Mouse (Mus musculus): ENCODE measurements around the gene Smc5. TPM values are rescaled to one million over a fixed set of nuclear protein-coding genes. Genes with fewer than 3 reads are reported as not detected.

Gene Smc5
- polyA plus RNA-seq, 1 experiment from 2014 or later = 21.7 TPM

GRCm38 (mm10) chr19:23178533-23178932, 95.2 kb downstream of the Smc5 start:
- Histone ChIP-seq H3K36me3 (ENCODE audit: control insufficient read depth, insufficient read depth) (no peaks in the 10 kb centered on the region), H3K4me2 (ENCODE audit: low read depth, low read length) (no peak overlapping the region), H3K9ac (ENCODE audit: low read length) (no peak overlapping the region), H3K27ac (ENCODE audit: low read length) (no peak overlapping the region), H3K4me3 (ENCODE audit: low read length) (no peak overlapping the region), H3K4me1 (ENCODE audit: control insufficient read depth, insufficient read depth, low read length) (no peaks in the 10 kb centered on the region), H3K9me3 (replicated peaks; ENCODE audit: control insufficient read depth, low read length) (no peaks in the 10 kb centered on the region), H3K27me3 (ENCODE audit: control insufficient read depth, insufficient read depth, low read length) (no peaks in the 10 kb centered on the region)
- WGBS = 84% methylated on average over 3 of the region's 3 CpGs
- no peak for ATAC-seq (replicated peaks; ENCODE audit: extremely low read depth, insufficient read depth, low FRiP score)

- Histone ChIP-seq H3K9me3 (replicated peaks; ENCODE audit: control insufficient read depth, low read length) (no peaks in the 10 kb centered on the region), H3K27ac (ENCODE audit: low read length) (no peak overlapping the region), H3K9ac (ENCODE audit: low read length) (no peak overlapping the region), H3K4me2 (ENCODE audit: low read depth, low read length) (no peak overlapping the region), H3K4me1 (ENCODE audit: control insufficient read depth, insufficient read depth, low read length) (no peaks in the 10 kb centered on the region), H3K36me3 (ENCODE audit: control insufficient read depth, insufficient read depth) (no peaks in the 10 kb centered on the region), H3K27me3 (ENCODE audit: control insufficient read depth, insufficient read depth, low read length) (no peaks in the 10 kb centered on the region), H3K4me3 (ENCODE audit: low read length) (no peak overlapping the region)
- WGBS = 65% methylated on average over 2 of the region's 2 CpGs
- ATAC-seq (replicated peaks; ENCODE audit: extremely low read depth, insufficient read depth, low FRiP score) = no peak
Measured at GRCm38 (mm10) chr19:23175511-23175910, 98.2 kb downstream of the Smc5 start.

GRCm38 (mm10) chr19:23175090-23175489, 98.6 kb downstream of the Smc5 start:
- H3K27ac ChIP-seq (ENCODE audit: low read length) = no peak overlapping the region
- no peak for ATAC-seq (replicated peaks; ENCODE audit: extremely low read depth, insufficient read depth, low FRiP score)
- 71% methylated on average over 3 of the region's 3 CpGs for WGBS
- no peak overlapping the region for H3K4me2 ChIP-seq (ENCODE audit: low read depth, low read length)
- no peak overlapping the region for H3K4me3 ChIP-seq (ENCODE audit: low read length)
- H3K9ac ChIP-seq (ENCODE audit: low read length) = no peak overlapping the region
- H3K9me3 ChIP-seq (replicated peaks; ENCODE audit: control insufficient read depth, low read length) = no peaks in the 10 kb centered on the region
- no peaks in the 10 kb centered on the region for H3K4me1 ChIP-seq (ENCODE audit: control insufficient read depth, insufficient read depth, low read length)
- no peaks in the 10 kb centered on the region for H3K27me3 ChIP-seq (ENCODE audit: control insufficient read depth, insufficient read depth, low read length)
- H3K36me3 ChIP-seq (ENCODE audit: control insufficient read depth, insufficient read depth) = no peaks in the 10 kb centered on the region

GRCm38 (mm10) chr19:23171136-23171535, 102.6 kb downstream of the Smc5 start:
- no peak for ATAC-seq (replicated peaks; ENCODE audit: extremely low read depth, insufficient read depth, low FRiP score)
- WGBS = 99% methylated on average over 2 of the region's 2 CpGs
- no peaks in the 10 kb centered on the region; the same call in 1 of the 2 replicates for H3K36me3 ChIP-seq (ENCODE audit: control insufficient read depth, insufficient read depth)
- H3K27ac ChIP-seq (ENCODE audit: low read length) = no peak overlapping the region
- H3K9ac ChIP-seq (ENCODE audit: low read length) = no peak overlapping the region
- H3K27me3 ChIP-seq (ENCODE audit: control insufficient read depth, insufficient read depth, low read length) = no peaks in the 10 kb centered on the region
- no peak overlapping the region for H3K4me2 ChIP-seq (ENCODE audit: low read depth, low read length)
- H3K4me1 ChIP-seq (ENCODE audit: control insufficient read depth, insufficient read depth, low read length) = no peaks in the 10 kb centered on the region
- H3K4me3 ChIP-seq (ENCODE audit: low read length) = no peak overlapping the region
- H3K9me3 ChIP-seq (replicated peaks; ENCODE audit: control insufficient read depth, low read length) = no peaks in the 10 kb centered on the region

GRCm38 (mm10) chr19:23170476-23170875, 103.2 kb downstream of the Smc5 start:
- no peak overlapping the region for H3K27ac ChIP-seq (ENCODE audit: low read length)
- H3K4me1 ChIP-seq (ENCODE audit: control insufficient read depth, insufficient read depth, low read length) = no peaks in the 10 kb centered on the region
- WGBS = 74% methylated on average over 5 of the region's 5 CpGs
- no peaks in the 10 kb centered on the region for H3K27me3 ChIP-seq (ENCODE audit: control insufficient read depth, insufficient read depth, low read length)
- no peak overlapping the region for H3K4me2 ChIP-seq (ENCODE audit: low read depth, low read length)
- no peak for ATAC-seq (replicated peaks; ENCODE audit: extremely low read depth, insufficient read depth, low FRiP score)
- H3K36me3 ChIP-seq (ENCODE audit: control insufficient read depth, insufficient read depth) = peaks cover 2% of the 10 kb centered on the region; the same call in 1 of the 2 replicates
- no peak overlapping the region for H3K4me3 ChIP-seq (ENCODE audit: low read length)
- H3K9ac ChIP-seq (ENCODE audit: low read length) = no peak overlapping the region
- no peaks in the 10 kb centered on the region for H3K9me3 ChIP-seq (replicated peaks; ENCODE audit: control insufficient read depth, low read length)

- Histone ChIP-seq H3K9me3 (replicated peaks; ENCODE audit: control insufficient read depth, low read length) (no peaks in the 10 kb centered on the region), H3K9ac (ENCODE audit: low read length) (no peak overlapping the region), H3K4me1 (ENCODE audit: control insufficient read depth, insufficient read depth, low read length) (no peaks in the 10 kb centered on the region), H3K36me3 (ENCODE audit: control insufficient read depth, insufficient read depth) (peaks cover 2% of the 10 kb centered on the region; the same call in 1 of the 2 replicates), H3K4me3 (ENCODE audit: low read length) (no peak overlapping the region), H3K4me2 (ENCODE audit: low read depth, low read length) (no peak overlapping the region), H3K27ac (ENCODE audit: low read length) (no peak overlapping the region), H3K27me3 (ENCODE audit: control insufficient read depth, insufficient read depth, low read length) (no peaks in the 10 kb centered on the region)
- WGBS = 91% methylated on average over 2 of the region's 2 CpGs
- ATAC-seq (replicated peaks; ENCODE audit: extremely low read depth, insufficient read depth, low FRiP score) = no peak
Measured at GRCm38 (mm10) chr19:23169659-23170050, 104.0 kb downstream of the Smc5 start.

- Histone ChIP-seq H3K9ac (ENCODE audit: low read length) (no peak overlapping the region), H3K27me3 (ENCODE audit: control insufficient read depth, insufficient read depth, low read length) (no peaks in the 10 kb centered on the region), H3K4me2 (ENCODE audit: low read depth, low read length) (no peak overlapping the region), H3K9me3 (replicated peaks; ENCODE audit: control insufficient read depth, low read length) (no peaks in the 10 kb centered on the region), H3K27ac (ENCODE audit: low read length) (no peak overlapping the region), H3K36me3 (ENCODE audit: control insufficient read depth, insufficient read depth) (peaks cover 2% of the 10 kb centered on the region; the same call in 1 of the 2 replicates), H3K4me1 (ENCODE audit: control insufficient read depth, insufficient read depth, low read length) (no peaks in the 10 kb centered on the region), H3K4me3 (ENCODE audit: low read length) (no peak overlapping the region)
- ATAC-seq (replicated peaks; ENCODE audit: extremely low read depth, insufficient read depth, low FRiP score) = no peak
- 75% methylated on average over 5 of the region's 5 CpGs for WGBS
Measured at GRCm38 (mm10) chr19:23168899-23169658, 104.6 kb downstream of the Smc5 start.

GRCm38 (mm10) chr19:23166550-23167284, 107.0 kb downstream of the Smc5 start:
- H3K9ac ChIP-seq (ENCODE audit: low read length) = no peak overlapping the region
- H3K4me2 ChIP-seq (ENCODE audit: low read depth, low read length) = no peak overlapping the region
- peaks cover 3% of the 10 kb centered on the region for H3K4me1 ChIP-seq (ENCODE audit: control insufficient read depth, insufficient read depth, low read length)
- ATAC-seq (replicated peaks; ENCODE audit: extremely low read depth, insufficient read depth, low FRiP score) = no peak
- WGBS = 82% methylated on average over 11 of the region's 11 CpGs
- peaks cover 2% of the 10 kb centered on the region; the same call in 1 of the 2 replicates for H3K36me3 ChIP-seq (ENCODE audit: control insufficient read depth, insufficient read depth)
- H3K4me3 ChIP-seq (ENCODE audit: low read length) = no peak overlapping the region
- no peaks in the 10 kb centered on the region for H3K9me3 ChIP-seq (replicated peaks; ENCODE audit: control insufficient read depth, low read length)
- H3K27me3 ChIP-seq (ENCODE audit: control insufficient read depth, insufficient read depth, low read length) = no peaks in the 10 kb centered on the region
- H3K27ac ChIP-seq (ENCODE audit: low read length) = no peak overlapping the region

GRCm38 (mm10) chr19:23164651-23165240, 109.0 kb downstream of the Smc5 start:
- no peaks in the 10 kb centered on the region for H3K9me3 ChIP-seq (replicated peaks; ENCODE audit: control insufficient read depth, low read length)
- no peak for ATAC-seq (replicated peaks; ENCODE audit: extremely low read depth, insufficient read depth, low FRiP score)
- H3K36me3 ChIP-seq (ENCODE audit: control insufficient read depth, insufficient read depth) = peaks cover 2% of the 10 kb centered on the region; the same call in 1 of the 2 replicates
- H3K4me1 ChIP-seq (ENCODE audit: control insufficient read depth, insufficient read depth, low read length) = peaks cover 3% of the 10 kb centered on the region
- H3K9ac ChIP-seq (ENCODE audit: low read length) = no peak overlapping the region
- no peak overlapping the region for H3K4me3 ChIP-seq (ENCODE audit: low read length)
- 92% methylated on average over 16 of the region's 16 CpGs for WGBS
- H3K4me2 ChIP-seq (ENCODE audit: low read depth, low read length) = no peak overlapping the region
- no peaks in the 10 kb centered on the region for H3K27me3 ChIP-seq (ENCODE audit: control insufficient read depth, insufficient read depth, low read length)
- H3K27ac ChIP-seq (ENCODE audit: low read length) = no peak overlapping the region
